Mouse (Mus musculus) ovary, postnatal 36 days (tissue): ENCODE results near the gene Nhsl2.
"Not testable (repeated sequence)": the region's sequence is repeated elsewhere in the genome, so short reads cannot be mapped to it uniquely, and the experiment has no call there.

Experiments
- DNase-seq: peaks from one replicate; pipeline ENCODE4 v3.0.0; 2022; ENCODE audit warnings: low spot score, mixed read lengths

Gene Nhsl2

DNA sequence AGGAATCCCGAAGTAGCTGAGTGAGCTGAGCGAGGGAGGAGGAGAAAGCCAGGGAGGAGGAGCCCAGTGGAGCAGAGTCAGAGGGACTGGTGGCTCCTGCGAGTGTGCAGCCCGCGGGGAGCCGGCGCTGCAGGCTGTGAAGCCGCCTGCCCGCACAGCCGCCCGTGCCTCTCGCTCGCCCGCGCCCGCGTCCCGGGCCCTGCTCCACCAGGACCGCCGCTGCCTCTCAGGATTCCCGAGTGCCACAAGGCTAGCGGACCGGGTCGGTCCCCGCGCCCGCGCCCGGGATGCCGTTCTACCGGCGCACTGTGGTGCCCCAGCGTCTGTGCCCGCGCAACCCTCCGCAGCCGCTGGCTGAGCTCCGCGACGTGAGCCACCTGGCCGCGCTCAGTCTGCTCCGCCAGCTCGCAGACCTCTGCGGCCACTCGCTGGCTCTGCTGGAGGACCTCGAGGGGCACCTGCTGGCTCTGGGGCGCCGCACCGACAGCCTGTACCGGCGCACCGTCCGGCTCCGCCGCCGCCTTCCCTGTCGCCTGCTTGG is at the start of gene Nhsl2:
Gene Nhsl2, plus strand, starts transcription at position 105 of the 541 bp plus-strand sequence.
- peak; percentile 53 for DNase-seq

GRCm38 (mm10) chrX:101805512-101805911 is 43.7 kb upstream of the Nhsl2 start:
- DNase-seq: no peak

- DNase-seq: no peak
Observed at GRCm38 (mm10) chrX:101811750-101812149, 37.4 kb upstream of the Nhsl2 start.

GRCm38 (mm10) chrX:101819163-101819562 is 30.0 kb upstream of the Nhsl2 start:
- no peak for DNase-seq

DNA sequence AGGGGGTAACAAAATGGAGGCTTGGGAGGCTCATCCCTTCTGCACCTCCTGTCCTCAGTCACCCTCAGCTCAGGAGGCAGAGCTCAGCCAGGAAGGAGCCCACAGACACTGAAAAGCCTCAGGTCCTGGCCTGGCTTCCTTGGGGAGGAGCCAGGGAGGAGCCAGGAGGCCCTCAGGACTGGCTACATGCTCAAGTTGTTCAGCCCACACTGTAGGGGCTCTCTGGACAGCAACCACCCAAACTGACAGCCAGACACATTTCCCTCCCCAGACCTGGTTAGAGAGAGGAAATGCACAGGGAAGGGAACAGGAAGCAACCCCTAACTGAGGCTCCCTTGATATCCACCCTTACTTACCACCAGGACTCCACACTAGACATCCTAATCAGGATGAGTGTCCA is 29.2 kb upstream of the Nhsl2 start:
- not testable (repeated sequence) for DNase-seq

DNA sequence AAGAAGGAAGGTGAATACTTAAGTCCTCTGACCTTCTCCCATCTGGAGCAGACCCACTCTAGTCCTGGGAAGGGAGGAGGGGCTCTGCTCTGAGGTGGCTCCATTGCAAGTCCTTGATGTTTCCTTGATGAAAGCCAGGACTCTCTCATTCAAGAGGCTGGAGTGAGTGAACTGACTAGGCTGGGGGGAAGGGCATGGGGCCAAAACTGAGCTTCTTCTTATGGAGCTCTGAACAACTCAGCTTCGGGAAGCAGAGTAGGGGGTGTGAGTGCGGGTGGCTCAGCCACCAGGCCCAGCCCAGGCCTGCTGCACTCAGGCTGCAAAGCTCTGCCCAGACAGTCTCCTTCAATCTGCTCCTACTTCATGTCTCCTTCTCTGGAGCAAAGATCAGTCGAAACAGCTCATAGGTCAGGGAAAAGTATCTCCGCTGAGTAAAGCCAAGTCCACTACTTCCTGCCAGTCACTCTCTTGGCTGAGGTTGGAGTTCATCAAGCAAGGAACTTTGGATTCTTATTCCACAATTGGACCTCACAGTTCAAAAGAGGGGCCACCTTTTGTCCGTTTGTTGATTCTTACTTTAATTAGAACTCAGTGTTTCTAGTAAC is 1.9 kb upstream of the Nhsl2 start:
- DNase-seq: no peak

GRCm38 (mm10) chrX:101849901-101850551 is 841 bp downstream of the Nhsl2 start:
- DNase-seq: peak; percentile 17

GRCm38 (mm10) chrX:101851566-101852354 is 2.6 kb downstream of the Nhsl2 start:
- DNase-seq: no peak

GRCm38 (mm10) chrX:101863666-101864378 is 14.6 kb downstream of the Nhsl2 start:
- DNase-seq: no peak

DNA sequence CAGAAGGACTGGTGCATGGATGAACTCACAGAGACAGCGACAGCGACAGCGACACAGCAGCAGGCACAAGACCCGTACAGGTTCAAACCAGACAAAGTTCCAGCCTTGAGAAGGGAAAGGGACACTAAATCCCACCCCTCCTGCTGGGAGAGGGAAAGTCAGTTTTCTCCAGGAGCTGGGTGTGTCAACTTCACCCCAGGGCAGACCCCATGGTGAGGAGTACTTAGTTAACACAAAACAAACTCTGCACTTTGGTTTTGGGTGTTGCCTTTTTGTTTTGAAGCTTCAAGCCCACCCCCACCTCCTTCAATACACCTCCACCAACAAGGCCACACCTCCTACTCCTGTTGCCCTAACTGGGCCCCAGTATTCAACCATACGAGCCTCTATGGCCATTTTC is 15.6 kb downstream of the Nhsl2 start:
- no peak for DNase-seq

GRCm38 (mm10) chrX:101874147-101874546 is 25.0 kb downstream of the Nhsl2 start:
- no peak for DNase-seq

DNA sequence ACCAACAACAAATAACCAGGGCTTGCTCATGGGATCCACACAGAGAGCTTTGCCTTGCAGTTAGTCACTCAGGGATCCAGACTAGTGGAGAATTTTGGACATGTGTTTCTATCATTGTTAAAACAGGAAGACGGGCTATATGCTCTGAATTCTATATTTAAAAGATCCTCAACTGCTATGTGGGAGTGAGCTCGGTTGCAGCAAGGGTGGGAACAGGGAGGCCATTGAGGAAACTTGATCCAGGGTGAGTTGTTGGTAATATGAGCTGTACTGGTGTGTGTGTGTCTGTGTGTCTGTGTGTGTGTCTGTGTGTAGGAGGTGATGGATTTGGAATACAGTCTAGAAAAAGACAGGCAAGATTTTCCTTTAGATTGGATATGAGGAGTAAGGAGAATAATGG is 25.7 kb downstream of the Nhsl2 start:
- no peak for DNase-seq

GRCm38 (mm10) chrX:101876136-101876535 is 27.0 kb downstream of the Nhsl2 start:
- no peak for DNase-seq

- DNase-seq: no peak
Observed at GRCm38 (mm10) chrX:101877840-101878239, 28.7 kb downstream of the Nhsl2 start.

GRCm38 (mm10) chrX:101878546-101878945 is 29.4 kb downstream of the Nhsl2 start:
- no peak for DNase-seq

DNA sequence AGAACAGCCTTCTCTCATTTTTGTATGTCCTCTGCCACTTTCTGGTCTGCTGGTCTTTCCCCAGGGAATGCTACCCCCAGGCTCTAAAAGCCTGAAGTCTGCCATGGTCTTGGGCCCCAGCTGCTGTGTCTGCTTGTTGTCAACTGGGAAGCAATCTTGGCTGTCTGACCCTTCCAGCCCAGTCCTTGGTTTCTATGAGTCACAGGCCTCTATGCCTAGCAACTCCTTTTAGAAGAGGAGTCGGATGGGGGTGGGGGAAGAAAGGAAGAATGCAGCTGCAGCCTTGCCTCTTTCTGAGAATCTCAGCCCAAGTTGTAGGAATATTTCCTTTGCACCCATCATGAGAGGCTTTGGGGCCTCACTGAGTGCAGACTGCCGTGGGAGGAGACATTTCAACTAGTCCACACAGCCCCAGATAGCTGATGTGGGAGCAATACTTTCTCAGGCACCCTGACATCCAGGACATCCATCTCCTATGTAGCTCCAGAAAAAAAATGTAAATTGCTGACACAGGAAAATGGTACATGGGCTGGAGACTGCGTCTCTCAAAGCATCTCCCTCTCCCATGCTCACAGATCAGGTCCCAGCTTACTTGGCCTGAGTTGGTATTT is 33.1 kb downstream of the Nhsl2 start:
- no peak for DNase-seq

GRCm38 (mm10) chrX:101889384-101889783 is 40.2 kb downstream of the Nhsl2 start:
- no peak for DNase-seq

GRCm38 (mm10) chrX:101889813-101890469 is 40.8 kb downstream of the Nhsl2 start:
- peak; percentile 57 for DNase-seq

DNA sequence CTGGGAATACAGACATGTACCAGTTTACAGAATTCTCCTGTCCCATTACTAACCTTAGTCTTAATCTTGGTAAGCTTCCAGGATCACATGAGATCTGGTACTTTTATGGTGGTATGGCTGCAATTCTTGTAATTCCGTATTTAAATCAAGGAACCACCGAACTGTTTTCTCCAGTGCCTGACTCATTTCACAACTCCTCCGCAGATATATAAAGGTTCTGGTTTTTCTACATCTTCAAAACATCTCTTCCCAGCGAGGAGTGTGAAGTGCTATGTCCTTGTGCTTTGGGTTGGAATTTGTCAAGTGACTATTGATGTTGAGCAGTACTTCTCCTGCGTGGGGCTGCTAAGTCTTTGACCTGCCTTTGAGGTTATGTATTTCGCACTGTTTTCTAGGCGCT is 44.6 kb downstream of the Nhsl2 start:
- no peak for DNase-seq

DNA sequence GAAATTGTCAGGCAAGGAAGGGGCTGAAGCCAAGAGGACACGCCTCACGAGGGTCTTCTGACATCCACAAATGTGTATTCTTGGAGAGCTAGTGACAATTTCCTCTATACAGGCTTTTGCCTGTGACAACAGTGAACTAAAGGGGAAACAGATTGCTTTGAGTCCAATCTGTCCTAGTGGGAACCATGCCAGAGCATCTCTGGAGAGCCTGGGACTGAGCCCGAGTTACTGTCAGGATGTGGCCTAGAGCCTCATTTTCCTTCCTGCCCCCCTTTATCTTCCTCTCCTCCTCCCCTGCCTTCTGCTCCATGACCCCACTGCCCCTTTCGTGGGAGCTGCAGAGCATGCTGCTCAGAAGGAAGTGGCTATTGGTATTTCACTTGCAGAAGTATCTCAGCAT is 49.2 kb downstream of the Nhsl2 start:
- DNase-seq: no peak

DNA sequence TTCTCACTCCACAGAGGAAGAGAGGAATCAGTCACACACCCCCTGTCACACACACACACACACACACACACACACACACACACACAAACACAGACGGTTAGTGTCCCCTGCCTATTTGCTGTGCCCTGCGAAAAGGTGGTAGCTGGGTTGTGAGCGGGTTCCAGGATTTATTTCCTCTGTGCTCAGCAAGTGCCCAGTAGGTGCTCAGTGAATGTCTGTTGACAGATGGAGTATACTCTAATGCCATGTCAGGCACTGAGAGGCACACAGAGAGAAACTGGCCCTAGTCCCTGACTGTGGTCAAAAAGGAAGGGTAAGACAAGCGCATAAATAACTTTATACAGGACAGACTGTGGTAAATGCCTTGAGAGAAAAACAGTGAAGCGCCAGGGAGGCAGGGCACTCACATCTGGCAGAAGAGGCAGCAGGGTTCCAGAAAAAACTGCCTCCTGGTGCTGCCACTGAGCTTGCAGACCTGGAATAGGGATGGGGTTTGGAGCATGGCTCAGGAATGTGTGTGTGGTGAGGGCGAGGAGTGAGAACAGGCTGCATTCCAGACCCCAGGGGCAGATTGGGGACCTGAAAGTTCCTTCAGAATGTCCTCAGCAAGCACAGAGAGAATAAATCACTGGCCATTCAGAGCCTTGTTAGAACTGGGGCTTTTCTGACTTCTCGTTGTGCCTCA is 52.8 kb downstream of the Nhsl2 start:
- DNase-seq: no peak
